Mouse (Mus musculus) left cerebral cortex, adult 18-20 months (tissue): ENCODE data around the gene Lgals3bp. TPM values are rescaled to one million over a fixed set of nuclear protein-coding genes. Genes with fewer than 3 reads are reported as not detected.

Source experiments
- DNase-seq, 2 experiments: peaks; one replicate each; pipeline ENCODE4 v3.0.0; 2021 to 2022; ENCODE audit warnings: low spot score in 2 of 2, mixed read lengths in 1 of 2
- total RNA-seq, 2 experiments: library from RNA; stranded (reverse); gene quantifications; 2 replicates each; pipeline ENCODE4 v1.2.3; 2021

Gene Lgals3bp
- total RNA-seq, 2 experiments from 2014 or later: 21.7 to 21.9 TPM

DNA sequence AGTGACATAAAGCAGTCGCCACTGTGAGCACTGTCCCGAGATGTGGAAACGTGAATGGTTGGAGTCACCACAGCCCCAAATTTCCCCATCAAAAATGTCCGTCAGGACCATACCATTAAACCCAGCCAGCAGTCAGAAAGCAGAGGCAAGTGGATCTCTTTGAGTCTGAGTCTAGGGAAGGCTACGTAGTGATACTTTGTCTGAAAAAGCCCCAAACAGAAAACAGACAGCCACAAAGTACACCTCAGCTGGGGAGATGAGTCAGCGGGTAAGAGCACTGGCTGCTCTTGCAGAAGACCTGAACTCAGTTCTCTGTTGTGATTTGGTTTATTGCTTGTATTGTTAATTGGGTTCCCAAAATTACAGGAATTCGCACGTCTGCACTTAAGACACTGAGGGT, 35.3 kb downstream of the Lgals3bp start:
- DNase-seq: no peak

DNA sequence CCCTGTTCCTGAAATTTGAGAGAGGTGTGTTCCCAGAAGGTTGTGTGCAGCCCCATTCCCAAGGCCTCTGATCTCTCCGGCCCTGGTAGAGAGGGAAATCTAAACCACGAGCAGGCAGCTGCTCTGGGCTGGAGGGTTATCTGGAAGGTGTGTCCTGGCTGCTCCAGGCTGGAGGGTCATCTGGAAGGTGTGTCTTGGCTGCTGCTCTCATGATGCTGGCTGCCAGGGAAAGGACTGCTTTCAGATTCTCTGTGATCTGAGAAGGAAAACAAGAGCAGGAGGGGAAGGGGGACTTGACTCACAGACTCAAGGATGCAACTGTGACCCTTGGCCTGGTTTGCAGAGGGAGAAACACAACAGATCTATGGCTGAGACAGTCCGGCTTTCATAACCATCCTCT, 35.8 kb downstream of the Lgals3bp start:
- no peak for DNase-seq

DNA sequence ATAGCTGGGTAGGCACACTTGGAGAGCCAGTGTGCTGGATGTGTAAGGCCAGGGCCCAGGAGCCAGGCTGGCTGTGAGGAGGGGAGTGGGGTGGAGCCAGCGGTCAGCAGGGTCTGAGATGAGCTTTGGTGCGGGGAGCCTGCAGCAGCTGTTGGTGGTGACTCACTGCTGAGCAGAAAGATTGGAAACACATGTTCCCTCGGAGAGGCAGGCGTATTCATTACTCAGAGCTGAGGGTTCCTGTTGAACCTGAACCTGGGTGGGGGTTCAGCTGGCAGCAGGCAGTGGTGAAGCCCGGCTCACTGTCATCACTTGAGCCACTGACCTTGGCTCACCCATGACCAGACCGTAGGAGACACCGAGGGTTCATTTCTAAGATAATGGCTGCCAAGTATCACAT, 36.7 kb downstream of the Lgals3bp start:
- DNase-seq: peak in 1 of 2 experiments; percentile 20

DNA sequence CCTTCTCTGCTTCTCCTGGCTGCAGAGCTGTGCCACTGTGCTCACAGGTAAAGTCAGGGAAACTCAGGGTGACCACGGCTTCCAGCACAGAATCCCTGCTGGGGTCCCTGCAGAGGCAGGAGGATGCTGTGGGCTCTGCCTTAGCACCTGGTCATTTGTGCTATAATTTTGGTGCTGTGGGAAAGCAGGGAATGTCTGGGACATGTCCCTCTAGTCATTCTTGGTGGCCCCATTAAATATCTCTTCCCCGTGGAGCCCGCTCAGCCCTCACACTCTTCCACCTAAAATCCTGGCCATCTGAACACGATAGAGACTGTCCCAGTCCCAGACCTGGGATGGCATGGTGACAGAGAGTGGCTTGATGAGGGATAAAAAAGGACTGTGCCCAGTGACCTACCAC, 37.9 kb downstream of the Lgals3bp start:
- no peak for DNase-seq

DNA sequence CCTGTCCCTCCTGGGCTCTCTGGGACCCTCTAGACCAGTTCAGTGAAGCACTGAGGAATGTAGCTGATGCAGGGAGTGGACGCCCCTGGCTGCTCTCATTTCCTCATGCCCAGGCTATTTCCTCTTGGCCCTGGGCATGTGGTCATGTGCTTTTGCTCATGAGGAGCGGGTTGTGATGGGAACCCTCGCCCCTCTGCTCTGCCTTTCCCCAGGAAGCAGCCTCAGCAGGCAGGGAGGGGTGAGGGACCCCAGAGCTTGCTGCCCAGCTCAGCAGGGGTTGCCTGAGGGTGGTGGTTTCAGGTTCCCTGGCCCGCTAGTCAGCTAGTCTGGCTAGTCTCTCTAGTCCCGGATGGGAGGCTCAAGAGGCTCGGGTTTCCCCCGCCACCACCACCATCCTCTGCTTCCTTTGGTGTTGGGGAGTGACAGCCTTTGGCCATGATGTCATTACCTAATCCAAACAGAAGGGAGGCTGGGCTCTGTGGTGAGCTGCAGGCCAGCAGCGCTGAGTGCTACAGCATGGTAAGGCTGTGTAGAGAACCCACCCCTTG, 38.8 kb downstream of the Lgals3bp start:
- DNase-seq: no peak

DNA sequence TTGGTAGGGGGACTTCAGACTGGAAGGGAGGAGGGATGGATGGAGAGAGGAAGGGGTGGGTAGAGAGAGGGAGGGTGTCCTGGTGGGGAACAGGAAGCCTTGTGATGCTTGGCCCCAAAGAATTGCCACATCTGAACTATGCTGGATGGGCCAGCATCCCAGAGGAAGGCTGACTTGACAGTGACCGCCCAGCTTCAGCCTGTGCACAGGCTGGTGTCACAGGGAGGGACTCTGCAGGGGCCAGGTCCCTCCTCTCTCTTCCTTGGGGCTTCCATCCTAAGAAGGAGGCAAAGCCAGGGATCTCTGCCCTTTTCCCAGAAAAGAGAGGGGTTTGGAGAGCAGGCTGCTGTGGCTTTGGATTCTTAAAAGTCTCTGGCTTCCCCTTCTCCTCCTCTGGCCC, 39.4 kb downstream of the Lgals3bp start:
- no peak for DNase-seq

DNA sequence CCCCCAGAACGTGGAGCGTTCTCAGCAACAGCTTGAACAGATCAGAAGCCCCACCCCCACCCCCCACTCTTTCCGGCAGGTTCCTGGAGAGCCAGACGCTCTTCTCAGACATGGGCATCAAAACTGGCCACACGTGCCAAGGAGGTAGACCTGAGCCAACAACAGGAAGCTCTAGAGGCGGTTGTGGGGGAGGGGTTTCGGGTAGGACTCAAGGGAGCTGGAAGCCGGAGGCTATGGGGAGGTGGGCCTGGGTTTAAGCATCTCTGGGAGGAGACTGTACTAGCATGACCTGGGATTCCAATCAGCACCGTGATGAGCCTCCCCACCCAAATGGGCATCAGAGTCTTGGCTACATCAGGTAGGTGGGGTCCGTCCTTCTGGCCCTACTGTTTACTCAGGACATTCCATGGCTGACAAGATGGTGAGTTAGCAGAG, 41.0 kb downstream of the Lgals3bp start:
- DNase-seq: no peak

DNA sequence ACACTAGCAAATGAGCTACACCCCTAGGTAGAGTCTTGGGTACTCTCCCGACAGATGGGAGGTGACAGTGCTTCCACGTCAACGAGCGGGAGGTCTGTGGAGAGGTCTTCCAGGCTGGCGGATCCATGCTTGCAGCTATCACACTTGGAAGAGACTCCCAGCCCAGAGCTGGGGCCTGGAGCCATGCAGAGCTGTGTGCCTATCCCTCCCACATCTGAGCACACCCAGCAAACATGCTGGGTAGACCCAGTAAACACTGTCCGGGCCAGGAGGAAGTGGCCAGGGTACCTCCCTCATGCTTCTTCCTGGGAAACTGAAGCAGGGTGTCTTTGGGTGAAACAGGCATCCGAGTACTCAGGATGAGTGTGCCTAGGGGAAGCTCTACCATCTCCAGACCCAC, 41.4 kb downstream of the Lgals3bp start:
- no peak for DNase-seq

DNA sequence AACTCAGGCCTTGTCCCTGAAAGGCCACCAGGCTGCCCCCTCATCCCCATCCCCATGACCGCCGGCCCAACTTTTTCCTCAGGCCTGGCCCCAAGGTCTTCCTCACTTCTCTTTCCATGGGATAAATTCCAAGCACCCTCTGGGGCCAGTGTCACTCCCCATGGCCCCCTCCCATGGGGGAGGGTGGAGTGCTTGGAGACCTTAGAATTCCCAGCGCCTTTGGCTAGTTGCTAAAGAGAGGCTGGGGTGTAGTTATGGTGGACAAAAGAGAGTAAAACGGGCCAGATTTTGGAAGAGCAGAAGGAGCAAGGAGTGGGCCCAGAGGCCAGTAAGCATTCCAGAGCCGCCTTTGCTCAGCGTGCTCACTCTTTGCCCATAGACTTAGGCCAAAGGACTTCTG, 46.3 kb downstream of the Lgals3bp start, which contains the start of gene Timp2:
Gene Timp2 (minus strand): TSS at position 101 of the 400 bp plus-strand sequence.
- no peak for DNase-seq

DNA sequence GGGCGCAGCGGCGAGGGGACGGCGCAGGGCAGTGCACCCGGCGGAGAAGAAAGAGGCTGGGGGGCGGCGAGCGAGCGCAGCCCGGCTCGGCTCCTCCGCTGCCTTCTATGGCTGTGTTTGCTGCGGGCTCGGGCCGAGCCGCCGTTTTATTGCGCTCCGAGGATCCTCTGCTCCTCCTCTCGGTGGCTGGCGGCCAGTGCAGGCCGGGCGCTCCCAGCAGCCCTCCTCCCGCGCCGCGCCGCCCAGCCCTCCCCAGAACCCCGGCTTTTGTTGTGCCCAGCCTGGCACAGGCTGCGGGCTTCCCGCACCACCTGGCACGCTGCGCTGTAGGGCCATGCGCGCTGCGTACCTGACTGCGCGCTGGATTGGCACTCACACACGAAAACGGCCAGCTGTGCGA, 46.7 kb downstream of the Lgals3bp start:
- peak; percentile 78 to 87 for DNase-seq

DNA sequence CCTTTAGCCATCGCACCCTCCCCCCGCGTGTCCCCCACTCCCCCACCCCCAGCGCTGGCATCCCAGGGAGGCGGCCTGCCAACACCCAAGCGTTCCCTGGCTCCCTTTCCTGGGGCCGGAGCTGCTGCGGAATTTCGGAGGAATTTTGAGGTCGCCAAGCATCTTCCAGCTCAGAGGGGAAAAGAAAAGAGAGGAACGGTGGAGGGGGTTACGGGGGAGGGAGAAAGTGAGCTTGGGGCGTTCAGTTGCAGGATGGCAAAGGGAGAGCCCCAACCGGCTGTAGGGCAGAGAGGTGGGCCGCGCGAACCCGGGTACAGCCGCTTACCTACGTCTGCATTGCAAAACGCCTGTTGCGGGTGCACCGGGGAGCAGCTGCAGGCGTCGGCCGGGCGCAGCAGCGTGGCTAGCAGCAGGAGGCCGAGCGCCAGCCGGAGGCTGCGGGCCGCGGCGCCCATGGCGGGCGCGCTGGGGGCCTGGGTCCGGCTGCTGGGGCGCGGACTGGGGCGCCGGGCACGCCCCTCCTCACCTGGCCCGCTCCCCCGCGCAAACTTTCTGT, 47.2 kb downstream of the Lgals3bp start:
- peak; percentile 31 to 36 for DNase-seq

DNA sequence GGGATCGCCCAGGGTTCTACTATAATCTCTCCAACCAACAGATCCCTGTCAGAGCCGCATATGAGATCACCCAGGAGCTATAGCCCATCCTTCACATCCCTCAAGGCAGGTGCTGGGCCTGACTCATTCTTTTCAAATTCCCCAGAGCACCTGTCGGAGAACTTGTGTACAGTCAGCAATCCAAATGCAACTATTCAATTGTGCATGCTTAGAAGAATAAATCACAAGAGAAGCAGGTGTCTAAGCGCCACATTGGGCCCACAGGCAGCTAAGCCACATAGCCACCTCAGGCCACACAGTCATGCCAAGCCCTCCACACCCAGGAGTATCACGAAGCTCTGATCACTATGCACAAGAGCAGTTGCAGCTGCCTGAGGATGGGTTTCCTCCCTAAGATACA, 52.4 kb downstream of the Lgals3bp start:
- DNase-seq: no peak

DNA sequence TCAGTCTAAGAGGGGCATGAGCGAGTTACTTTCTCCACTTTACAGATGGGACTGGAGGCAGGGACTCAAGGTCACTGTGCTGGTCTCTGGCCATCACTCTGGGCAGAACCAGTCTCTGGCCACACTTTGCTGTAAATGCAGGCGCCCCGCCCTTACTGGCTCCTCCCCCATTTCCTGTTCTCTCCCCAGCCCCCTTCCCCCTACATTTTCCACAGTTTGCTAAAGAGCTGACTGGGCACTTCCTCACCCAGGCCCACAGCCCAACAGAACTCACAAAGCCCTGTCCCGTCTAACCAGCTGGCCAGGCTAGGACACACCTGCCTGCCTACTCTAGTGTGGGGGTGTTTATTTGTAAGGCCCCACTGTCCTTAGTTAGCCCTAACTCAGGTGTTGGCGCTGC, 53.0 kb downstream of the Lgals3bp start:
- no peak for DNase-seq

DNA sequence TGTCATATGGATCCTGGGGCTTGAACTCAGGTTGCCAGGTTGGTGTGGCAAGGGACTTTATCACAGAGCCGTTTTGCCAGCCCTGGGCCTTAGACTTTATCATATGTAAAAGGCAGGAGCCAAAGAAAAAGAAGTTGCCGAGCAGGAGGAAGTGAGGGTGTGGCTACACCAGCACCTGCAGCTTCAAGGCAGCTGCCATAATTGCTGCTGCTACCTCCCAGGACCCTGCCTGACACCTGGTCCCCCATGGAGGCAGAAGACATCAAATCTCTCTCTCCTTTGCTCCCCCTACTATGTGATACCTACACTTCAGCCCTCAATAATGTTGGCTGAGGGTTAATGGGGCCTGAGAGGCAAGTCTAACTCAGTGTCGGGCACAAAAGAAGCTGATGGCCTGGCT, 53.5 kb downstream of the Lgals3bp start:
- no peak for DNase-seq

DNA sequence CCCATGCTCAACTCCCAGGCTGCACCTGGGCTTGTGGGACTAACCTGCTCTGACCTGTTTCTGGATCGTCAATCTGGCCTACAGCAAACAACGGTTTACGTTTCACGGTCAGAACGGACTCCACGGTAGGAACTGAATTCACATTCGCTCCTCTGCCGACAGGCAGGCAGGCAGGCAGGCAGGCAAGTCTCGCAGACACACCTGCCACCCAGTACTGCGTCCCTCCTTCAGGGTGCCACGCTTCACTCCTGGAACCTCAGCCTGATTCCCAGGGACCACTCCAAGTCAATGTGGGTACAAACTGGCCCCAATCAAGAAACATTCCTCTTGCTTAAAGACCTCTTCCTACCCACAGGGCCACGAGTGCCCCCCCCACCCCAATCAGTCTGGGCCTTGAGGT, 54.0 kb downstream of the Lgals3bp start:
- DNase-seq: no peak

DNA sequence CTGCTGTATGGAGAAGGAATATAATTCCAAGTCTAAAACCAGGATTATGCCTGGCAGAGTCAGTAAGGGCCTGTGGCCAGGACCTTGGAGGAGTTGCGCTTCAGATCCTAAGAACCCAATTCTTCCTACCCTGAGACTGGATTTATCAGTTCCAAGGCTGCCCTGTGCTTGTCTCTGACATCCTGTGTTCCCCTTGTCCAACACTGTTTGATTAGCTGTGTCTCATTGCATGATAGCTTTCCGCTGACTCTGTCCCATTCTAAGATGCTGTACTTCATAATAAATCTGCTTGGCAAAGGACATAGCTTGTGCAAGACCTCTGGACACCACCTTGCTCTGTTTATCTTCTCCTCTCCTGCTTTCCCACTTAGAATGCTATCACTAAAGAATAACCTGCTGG, 54.5 kb downstream of the Lgals3bp start:
- no peak for DNase-seq

DNA sequence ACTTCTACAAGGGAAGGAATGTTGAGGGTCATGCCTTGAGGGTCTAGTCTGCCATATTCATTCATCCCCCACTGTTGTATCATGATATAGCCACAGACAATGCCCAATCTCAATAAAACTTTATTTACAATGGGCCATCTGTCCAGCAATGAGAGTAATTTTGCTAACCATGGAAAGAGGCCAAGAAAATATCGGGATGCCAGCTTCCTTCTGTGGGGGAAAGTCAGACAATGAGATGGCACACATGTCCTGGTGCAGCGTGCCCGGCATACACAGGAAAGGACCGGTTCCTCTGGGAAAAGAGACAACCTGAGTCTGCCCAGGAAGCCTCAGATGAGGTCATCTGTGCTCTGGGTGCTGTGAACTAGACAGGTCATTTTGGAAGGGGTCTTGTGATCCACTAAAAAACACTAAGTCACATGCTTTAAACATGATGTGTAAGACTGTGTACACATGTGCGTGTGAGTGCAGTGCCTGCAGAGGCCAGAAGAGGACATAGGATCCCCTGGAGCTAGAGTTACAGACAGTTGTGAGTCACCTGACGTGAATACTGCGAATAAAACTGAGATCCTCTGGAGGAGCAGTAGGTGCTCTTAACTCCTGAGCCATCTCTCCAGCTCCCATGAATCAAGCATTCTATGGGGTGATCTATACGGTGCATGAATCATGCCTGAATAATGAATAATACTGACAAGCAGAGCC, 55.3 kb downstream of the Lgals3bp start:
- DNase-seq: no peak

DNA sequence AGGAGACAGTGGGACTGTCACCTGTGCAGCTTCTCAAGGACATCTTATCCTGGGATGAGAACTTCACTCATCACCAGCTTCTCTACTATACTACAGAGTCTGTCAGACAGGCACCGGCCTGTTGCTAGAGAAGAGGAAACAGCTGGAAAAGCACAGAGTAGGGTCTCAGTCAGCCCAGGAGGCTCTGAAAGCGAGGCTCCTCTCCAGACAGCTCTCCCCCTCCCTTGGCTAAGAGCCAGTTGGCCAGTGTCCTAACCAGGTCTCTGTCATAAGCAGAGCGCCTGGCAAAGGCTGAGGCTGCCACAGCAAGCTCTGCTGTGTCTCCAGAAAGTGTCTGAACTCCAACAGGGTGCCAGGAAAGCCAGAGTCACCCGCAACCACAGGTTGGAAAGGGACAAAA, 56.2 kb downstream of the Lgals3bp start:
- DNase-seq: no peak

DNA sequence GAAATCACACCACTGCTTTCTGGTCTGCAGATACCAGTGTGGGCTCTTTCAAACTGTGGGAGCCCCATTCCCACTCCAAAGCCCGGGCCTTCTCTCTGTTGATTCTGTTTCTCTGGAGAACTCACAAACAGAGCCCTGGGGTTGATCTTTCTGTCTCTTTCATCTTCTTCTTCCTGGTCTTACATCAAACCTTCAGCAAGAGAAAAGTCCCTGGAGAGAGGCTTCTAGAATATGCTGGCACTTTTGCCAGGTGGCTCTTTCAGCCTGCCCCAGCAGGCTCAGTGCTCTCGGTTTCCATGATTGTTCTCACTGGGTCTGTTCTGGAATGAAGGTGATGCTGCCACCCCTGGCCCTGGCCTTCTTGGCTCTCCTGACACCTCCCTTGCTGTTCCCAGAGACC, 58.3 kb downstream of the Lgals3bp start:
- no peak for DNase-seq
